Comparison of ENCODE assay signal across 28 mouse cellular contexts in the genomic region with DNA sequence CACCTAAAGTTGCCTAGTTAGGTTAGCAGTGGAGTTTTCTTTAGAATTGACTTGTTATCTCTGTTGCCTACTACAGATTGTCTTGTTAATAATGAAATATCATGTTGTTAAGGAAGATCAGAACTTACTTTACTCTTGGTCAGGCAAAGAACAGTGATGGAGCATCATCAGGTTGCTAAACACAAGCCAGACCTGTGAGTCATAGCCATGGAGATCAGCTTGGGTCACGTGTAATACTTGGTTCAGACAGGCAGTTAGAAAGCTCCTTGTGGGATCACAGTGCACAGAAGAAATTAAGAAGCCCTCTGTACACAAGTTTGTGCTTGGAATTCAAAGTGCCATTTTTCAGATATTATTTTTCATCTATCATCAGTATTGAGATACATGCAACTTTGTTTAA. TPM values are rescaled to one million over a fixed set of nuclear protein-coding genes. Genes with fewer than 3 reads are reported as not detected.
DNase-seq lines count a peak whose midpoint lies in the region; ATAC-seq and TF ChIP-seq lines count a peak whose summit lies in the region.
"Had no signal": no experiment of that assay in that cellular context is flagged by ENCODE, and none has a peak within 500 bp of the region (broad histone marks: within the 10 kb centered on the region; RNA-seq: fewer than 3 reads in every experiment).

No protein-coding gene starts in this region.

- peak; percentile 63 for ATAC-seq in heart, postnatal 0 days (ENCODE audit: insufficient read depth, low read depth)
- ATAC-seq in heart, embryonic 11.5 days (replicated peaks; ENCODE audit: insufficient number of reproducible peaks, low FRiP score, low TSS enrichment), result no peak
- peak; percentile 69; the same call in 1 of the 2 replicates for ATAC-seq in intestine, embryonic 15.5 days
- ATAC-seq in hindbrain, postnatal 0 days, result no peak
- ATAC-seq: CD4-positive, CD25-positive, alpha-beta regulatory T cell, adult 4 months; forebrain, embryonic 14.5 days; hindbrain, embryonic 16.5 days had no signal

- peaks cover 10% of the 10 kb centered on the region for H3K4me1 ChIP-seq in heart, postnatal 0 days (ENCODE audit: control insufficient read depth, insufficient read depth)
- peaks cover 5% of the 10 kb centered on the region for H3K4me1 ChIP-seq in heart, embryonic 11.5 days (ENCODE audit: control insufficient read depth, insufficient read depth, low read length)
- peaks cover 5% of the 10 kb centered on the region; the same call in 1 of the 2 replicates for H3K4me1 ChIP-seq in intestine, embryonic 15.5 days (replicated peaks)
- no peaks in the 10 kb centered on the region; the same call in 1 of the 2 replicates for H3K4me1 ChIP-seq in hindbrain, postnatal 0 days (ENCODE audit: insufficient read depth, low read length)
- H3K4me1 ChIP-seq: liver, embryonic 15.5 days had no signal

- no peaks in the 10 kb centered on the region for H3K9me3 ChIP-seq in heart, postnatal 0 days (replicated peaks; ENCODE audit: control insufficient read depth, low read length)
- H3K9me3 ChIP-seq in heart, embryonic 11.5 days (replicated peaks; ENCODE audit: control insufficient read depth, low read length), result no peaks in the 10 kb centered on the region
- no peaks in the 10 kb centered on the region for H3K9me3 ChIP-seq in intestine, embryonic 15.5 days
- H3K9me3 ChIP-seq in hindbrain, postnatal 0 days (ENCODE audit: low read length), result no peaks in the 10 kb centered on the region
- H3K9me3 ChIP-seq: embryonic facial prominence, embryonic 10.5 days; embryonic facial prominence, embryonic 15.5 days; kidney, embryonic 15.5 days; limb, embryonic 12.5 days; liver, embryonic 15.5 days; midbrain, embryonic 12.5 days had no signal

- 13% methylated on average over 1 of the region's 1 CpGs for WGBS in heart, postnatal 0 days
- 51% methylated on average over 1 of the region's 1 CpGs for WGBS in heart, embryonic 11.5 days (ENCODE audit: insufficient replicate concordance)
- 33% methylated on average over 1 of the region's 1 CpGs for WGBS in intestine, embryonic 15.5 days
- WGBS in hindbrain, postnatal 0 days, result 68% methylated on average over 1 of the region's 1 CpGs

- no peak overlapping the region for H3K4me3 ChIP-seq in heart, postnatal 0 days (ENCODE audit: low read depth, low read length)
- no peak overlapping the region for H3K4me3 ChIP-seq in heart, embryonic 11.5 days (ENCODE audit: low read depth, low read length)
- no peak overlapping the region for H3K4me3 ChIP-seq in intestine, embryonic 15.5 days (replicated peaks)
- no peak overlapping the region for H3K4me3 ChIP-seq in hindbrain, postnatal 0 days (ENCODE audit: low read length)
- H3K4me3 ChIP-seq: embryonic facial prominence, embryonic 10.5 days; embryonic facial prominence, embryonic 15.5 days; kidney, embryonic 15.5 days; layer of hippocampus, adult 2 months; left cerebral cortex, adult 2 months; limb, embryonic 12.5 days; liver, embryonic 15.5 days; midbrain, embryonic 12.5 days had no signal

- no peak for TF ChIP-seq EP300 in heart, postnatal 0 days (IDR thresholded peaks at IDR 0.05; ENCODE audit: low read depth)

- no peaks in the 10 kb centered on the region for H3K36me3 ChIP-seq in heart, postnatal 0 days (replicated peaks; ENCODE audit: control insufficient read depth, insufficient read depth, low read length)
- H3K36me3 ChIP-seq in heart, embryonic 11.5 days (ENCODE audit: control insufficient read depth, insufficient read depth, low read length), result no peaks in the 10 kb centered on the region
- H3K36me3 ChIP-seq in intestine, embryonic 15.5 days, result no peaks in the 10 kb centered on the region
- H3K36me3 ChIP-seq in hindbrain, postnatal 0 days (ENCODE audit: insufficient read depth, low read length), result no peaks in the 10 kb centered on the region
- H3K36me3 ChIP-seq: embryonic facial prominence, embryonic 10.5 days; embryonic facial prominence, embryonic 15.5 days; kidney, embryonic 15.5 days; limb, embryonic 12.5 days; liver, embryonic 15.5 days; midbrain, embryonic 12.5 days had no signal

- H3K9ac ChIP-seq in heart, postnatal 0 days (replicated peaks; ENCODE audit: low read depth, low read length), result no peak overlapping the region
- no peak overlapping the region for H3K9ac ChIP-seq in heart, embryonic 11.5 days (ENCODE audit: low read depth, low read length)
- no peak overlapping the region for H3K9ac ChIP-seq in intestine, embryonic 15.5 days
- no peak overlapping the region for H3K9ac ChIP-seq in hindbrain, postnatal 0 days (replicated peaks; ENCODE audit: low read length)
- H3K9ac ChIP-seq: embryonic facial prominence, embryonic 15.5 days; kidney, embryonic 15.5 days; limb, embryonic 12.5 days; liver, embryonic 15.5 days; lung, embryonic 14.5 days; midbrain, embryonic 12.5 days had no signal

- no peak for DNase-seq in heart, postnatal 0 days (ENCODE audit: low spot score)
- peak; percentile 42 for DNase-seq in Muller cell, postnatal 12 days (ENCODE audit: inconsistent ontology term)
- peak; percentile 21 for DNase-seq in skeletal muscle tissue, adult 2 months (ENCODE audit: low read depth, low spot score)
- DNase-seq in hindbrain, postnatal 0 days (ENCODE audit: low spot score), result no peak
- no peak for DNase-seq in B cell, adult 2 months
- no peak for DNase-seq in kidney, postnatal 36 days
- DNase-seq: cerebellum, adult 8-10 months; cerebellum, postnatal 25 days; kidney, adult 11 months; kidney, postnatal 25 days; lung, embryonic 14.5 days; lung, postnatal 14 days; right cerebral cortex, postnatal 25 days; spleen, adult 18-20 months; thymus, postnatal 25 days had no signal

- TF ChIP-seq CTCF in heart, postnatal 0 days (IDR thresholded peaks at IDR 0.05; ENCODE audit: low read depth), result no peak
- no peak for TF ChIP-seq CTCF in hindbrain, postnatal 0 days (IDR thresholded peaks at IDR 0.05; ENCODE audit: low read depth)

- no peak overlapping the region for H3K27ac ChIP-seq in heart, postnatal 0 days (ENCODE audit: low read depth)
- H3K27ac ChIP-seq in heart, embryonic 11.5 days (ENCODE audit: low read depth, low read length), result no peak overlapping the region
- no peak overlapping the region for H3K27ac ChIP-seq in intestine, embryonic 15.5 days
- no peak overlapping the region for H3K27ac ChIP-seq in hindbrain, postnatal 0 days
- H3K27ac ChIP-seq: embryonic facial prominence, embryonic 10.5 days; embryonic facial prominence, embryonic 15.5 days; kidney, embryonic 15.5 days; layer of hippocampus, adult 2 months; left cerebral cortex, adult 2 months; limb, embryonic 12.5 days; liver, embryonic 15.5 days; midbrain, embryonic 12.5 days had no signal

- H3K4me2 ChIP-seq in heart, postnatal 0 days (ENCODE audit: low read depth, low read length), result no peak overlapping the region
- H3K4me2 ChIP-seq in heart, embryonic 11.5 days, result no peak overlapping the region
- no peak overlapping the region for H3K4me2 ChIP-seq in intestine, embryonic 15.5 days (replicated peaks)
- H3K4me2 ChIP-seq in hindbrain, postnatal 0 days (ENCODE audit: low read depth, low read length), result no peak overlapping the region
- H3K4me2 ChIP-seq: embryonic facial prominence, embryonic 15.5 days; kidney, embryonic 15.5 days; limb, embryonic 12.5 days; liver, embryonic 15.5 days; lung, embryonic 14.5 days; midbrain, embryonic 12.5 days had no signal

- H3K27me3 ChIP-seq in heart, postnatal 0 days (ENCODE audit: control insufficient read depth, insufficient read depth, low read length), result no peaks in the 10 kb centered on the region
- no peaks in the 10 kb centered on the region for H3K27me3 ChIP-seq in heart, embryonic 11.5 days (ENCODE audit: control insufficient read depth, insufficient read depth, low read length)
- H3K27me3 ChIP-seq in intestine, embryonic 15.5 days (replicated peaks), result no peaks in the 10 kb centered on the region
- H3K27me3 ChIP-seq in hindbrain, postnatal 0 days (ENCODE audit: insufficient read depth, low read length), result no peaks in the 10 kb centered on the region
- H3K27me3 ChIP-seq: embryonic facial prominence, embryonic 15.5 days; kidney, embryonic 15.5 days; limb, embryonic 12.5 days; liver, embryonic 15.5 days; midbrain, embryonic 12.5 days had no signal

RNA-seq across cellular contexts. Expression of gene Dip2c, which starts 48.9 kb away (rescaled TPM):
- 55.8 and 63.6 TPM in 2 replicates for total RNA-seq in heart, postnatal 0 days (2014; rRNA removed; ENCODE audit: low replicate concordance)
- 6.1 and 7.1 TPM in 2 replicates for polyA plus RNA-seq in heart, postnatal 0 days (2015; fragmentation: Nextera tagmentation; extraction: Ambion mirVana)
- polyA plus RNA-seq in heart, embryonic 11.5 days (2014; fragmentation: Nextera tagmentation; extraction: Ambion mirVana), result 4.4 and 6.0 TPM in 2 replicates
- 4.1 and 4.2 TPM in 2 replicates for polyA plus RNA-seq in intestine, embryonic 15.5 days (2015; fragmentation: Nextera tagmentation; extraction: Ambion mirVana)
- 66.9 and 73.6 TPM in 2 replicates for total RNA-seq in hindbrain, postnatal 0 days (2014; rRNA removed)
- polyA plus RNA-seq in hindbrain, postnatal 0 days (2015; fragmentation: Nextera tagmentation; extraction: Ambion mirVana), result 8.4 and 9.2 TPM in 2 replicates

Comparison
In these comparisons a context has a peak if more than half of its experiments do, and no peak if none do; other contexts are left out.
1. ATAC-seq: peak in heart, postnatal 0 days (single experiment) and intestine, embryonic 15.5 days (single experiment); none in heart, embryonic 11.5 days (single experiment) and hindbrain, postnatal 0 days (single experiment).
2. DNase-seq: peak in Muller cell, postnatal 12 days (single experiment) and skeletal muscle tissue, adult 2 months (single experiment); none in heart, postnatal 0 days (single experiment), hindbrain, postnatal 0 days (single experiment), B cell, adult 2 months (0 of 2) and kidney, postnatal 36 days (0 of 2).